Mouse (Mus musculus) C2C12 (cell line): ENCODE results near the gene Traf2.

Source experiments
- CEBPB ChIP-seq: IDR thresholded peaks from one replicate; pipeline ENCODE4 v1.6.1; 2011; ENCODE audit warnings: low read depth, mild to moderate bottlenecking, control low read depth, moderate library complexity
- CTCF ChIP-seq: IDR thresholded peaks from one replicate; pipeline ENCODE4 v1.5.1; 2011; ENCODE audit not compliant: control insufficient read depth, insufficient read depth, insufficient read length
- MAX ChIP-seq: IDR thresholded peaks from one replicate; pipeline ENCODE4 v1.6.1; 2011; ENCODE audit warnings: mild to moderate bottlenecking, control low read depth

- no peak for TF ChIP-seq CTCF
- no peak for TF ChIP-seq CEBPB
- no peak for TF ChIP-seq MAX
These were observed 38.1 kb upstream of the Traf2 start for GRCm38 (mm10) chr2:25584856-25585255.
